Mouse (Mus musculus): Measurements from ENCODE around the gene Tmem209.

- TF ChIP-seq POLR2A (IDR thresholded peaks at IDR 0.05; ENCODE audit: low read depth, low read length) (no peak), CTCF (IDR thresholded peaks at IDR 0.05; ENCODE audit: borderline replicate concordance, insufficient read depth, low read length) (no peak)
Observed at GRCm38 (mm10) chr6:30436476-30436875, 73.1 kb downstream of the Tmem209 start.

Measured in embryonic fibroblast, embryonic 13.5 days (primary cell).